Mouse (Mus musculus) retina, postnatal 1 day (tissue): ENCODE results near the gene Samsn1.

ENCODE experiments used
- DNase-seq: peaks from one replicate; pipeline ENCODE4 v3.0.0-alpha.2; 2012

The Samsn1 gene

DNA sequence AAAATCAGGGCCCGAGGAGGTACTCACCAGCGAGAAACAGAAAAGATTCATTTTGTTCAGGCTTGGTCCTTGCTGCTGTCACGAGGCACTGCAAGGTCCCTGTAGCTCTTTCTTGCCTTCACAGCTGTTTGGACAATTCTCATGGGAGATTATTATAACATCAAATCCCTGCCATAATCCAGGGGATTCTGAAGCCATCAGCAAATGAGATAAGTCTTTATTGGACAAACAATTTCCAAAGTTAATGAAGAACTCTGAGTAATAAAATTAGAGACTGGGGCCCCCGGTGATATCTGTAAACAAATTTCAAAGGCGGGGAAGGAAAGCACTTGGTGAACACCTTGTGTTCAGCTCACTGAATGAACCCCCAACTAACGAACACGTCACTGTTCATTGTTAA, at the start of gene Samsn1:
Gene Samsn1, minus strand, starts transcription at position 101 of the 400 bp plus-strand sequence.
- peak; percentile 48 for DNase-seq

DNA sequence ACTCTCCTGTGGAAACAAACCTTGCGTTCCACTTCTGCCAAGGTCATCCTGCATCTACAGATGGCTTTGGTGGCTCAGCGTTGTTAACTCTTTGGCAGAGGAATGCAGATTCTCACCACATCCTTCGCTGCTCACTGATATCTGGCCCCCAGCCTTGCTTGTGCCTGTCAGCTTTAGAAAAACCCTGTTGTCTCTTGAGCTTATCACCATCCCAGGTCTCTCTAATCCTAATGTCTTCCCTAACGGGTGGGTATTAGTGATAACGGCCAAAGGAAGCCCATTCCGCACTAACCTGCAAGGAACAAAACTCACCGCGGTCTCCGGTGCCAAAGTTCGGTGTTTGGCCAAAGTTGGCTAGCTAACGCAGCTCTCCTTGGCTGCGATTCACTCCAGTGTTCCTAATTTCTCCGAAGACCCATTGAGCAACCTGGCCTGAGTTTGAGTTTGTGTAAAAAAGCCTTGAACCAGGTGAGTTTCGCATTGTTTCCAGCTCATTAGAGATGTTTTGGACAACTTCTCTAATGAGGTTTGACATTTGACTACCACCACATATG, 44.1 kb upstream of the Samsn1 start:
- DNase-seq: no peak

DNA sequence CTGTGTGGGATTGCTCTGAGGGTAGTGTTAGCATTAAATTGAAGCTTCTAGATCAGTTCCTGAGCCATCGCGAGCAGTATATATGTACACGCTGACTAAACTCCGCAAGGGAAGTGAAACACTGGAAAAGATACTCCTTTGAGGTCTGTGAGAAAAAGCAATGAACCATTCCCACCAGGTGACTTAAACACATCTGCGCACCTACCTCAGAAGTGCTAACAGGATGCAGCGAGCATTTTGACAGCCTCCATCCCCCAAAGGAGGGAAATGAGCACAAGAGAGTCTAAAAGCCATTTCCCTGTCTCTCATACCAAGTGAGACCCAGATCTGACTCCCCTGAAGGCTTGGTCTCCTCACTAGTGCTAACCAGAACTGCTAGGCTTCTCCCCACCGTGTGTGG, 32.9 kb upstream of the Samsn1 start:
- DNase-seq: no peak

DNA sequence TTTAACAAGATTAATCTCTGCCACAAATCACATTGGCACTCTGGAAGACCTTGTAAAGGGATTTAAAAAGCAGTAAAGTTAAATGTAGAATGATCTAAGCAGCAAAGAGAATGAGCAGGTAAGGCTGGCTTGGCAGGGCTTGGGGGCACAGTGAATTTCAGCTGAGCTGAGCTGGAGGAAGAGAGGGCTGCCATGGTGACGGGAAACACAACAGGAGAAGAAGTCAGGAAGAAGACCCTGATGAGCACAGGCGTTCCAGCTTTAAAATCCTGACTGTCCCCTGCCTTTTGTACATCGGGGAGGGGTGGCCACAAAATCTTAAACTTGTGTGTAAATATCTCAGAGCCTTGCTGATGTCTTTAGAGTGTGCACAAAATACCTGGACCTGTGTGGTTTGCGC, 32.0 kb upstream of the Samsn1 start:
- no peak for DNase-seq

DNA sequence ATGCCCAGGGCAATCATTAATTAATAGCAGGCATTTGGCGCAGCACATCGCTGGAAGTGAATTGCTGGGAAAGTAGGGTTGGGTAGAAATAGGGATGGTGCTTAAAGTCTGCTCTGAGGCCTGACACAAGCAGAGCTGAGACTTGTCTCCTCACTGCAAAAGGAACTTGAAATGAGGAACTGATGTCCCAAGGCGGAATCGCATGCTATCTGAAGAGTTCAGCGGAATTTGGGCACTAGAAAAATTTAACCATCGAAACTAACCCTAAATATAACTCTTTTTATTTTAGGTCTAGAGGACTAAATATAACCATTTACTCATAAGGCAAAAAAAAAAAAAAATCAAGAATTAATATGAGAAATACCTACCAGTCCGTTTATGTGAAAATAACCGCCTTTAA, 31.5 kb upstream of the Samsn1 start:
- DNase-seq: no peak

DNA sequence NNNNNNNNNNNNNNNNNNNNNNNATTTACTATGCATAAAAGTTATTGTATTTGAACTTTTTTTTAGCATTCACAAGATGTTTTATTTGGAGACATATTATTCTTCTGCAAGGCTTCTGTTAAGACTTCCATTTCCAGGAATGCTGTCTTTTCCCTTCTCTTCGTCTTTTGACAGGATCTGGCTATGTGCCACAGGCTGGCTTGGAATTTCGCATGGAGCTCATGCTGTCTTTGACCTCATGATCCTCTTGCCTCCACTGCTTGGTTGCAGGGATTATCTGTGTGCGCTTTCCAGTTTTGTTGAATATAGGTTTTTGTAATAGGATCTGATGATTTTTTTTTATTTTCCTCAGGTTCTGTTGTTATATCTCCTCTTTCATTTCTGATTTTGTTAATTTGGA, 25.0 kb upstream of the Samsn1 start:
- no peak for DNase-seq

DNA sequence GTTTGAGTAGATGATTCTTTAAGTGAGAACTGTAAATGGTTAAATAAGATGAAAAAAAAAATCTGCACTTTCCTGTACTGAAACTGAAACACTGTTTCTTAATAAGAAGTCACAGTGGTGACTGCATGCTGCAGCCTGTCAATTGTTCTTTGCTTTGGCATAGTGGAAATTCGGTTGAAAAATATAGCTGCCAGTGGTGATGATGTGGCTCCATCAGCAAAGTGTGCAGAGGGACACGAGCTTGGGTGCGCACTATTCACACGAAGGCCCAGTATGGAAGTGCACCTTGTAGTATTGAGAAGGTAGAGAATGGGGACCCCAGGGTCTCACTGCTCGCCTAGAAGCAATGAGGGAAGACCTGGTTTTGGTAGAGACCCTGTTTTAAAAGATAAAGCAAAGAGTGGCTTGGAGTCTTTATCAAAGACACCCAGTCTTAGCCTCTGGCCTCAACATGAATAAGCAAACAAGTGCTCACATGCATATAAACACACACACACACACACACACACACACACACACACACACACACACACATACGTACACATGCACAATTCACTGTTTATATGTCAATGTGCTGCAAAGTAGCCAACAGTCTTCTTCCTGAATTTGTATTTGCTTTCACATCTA, 18.4 kb upstream of the Samsn1 start:
- DNase-seq: no peak

DNA sequence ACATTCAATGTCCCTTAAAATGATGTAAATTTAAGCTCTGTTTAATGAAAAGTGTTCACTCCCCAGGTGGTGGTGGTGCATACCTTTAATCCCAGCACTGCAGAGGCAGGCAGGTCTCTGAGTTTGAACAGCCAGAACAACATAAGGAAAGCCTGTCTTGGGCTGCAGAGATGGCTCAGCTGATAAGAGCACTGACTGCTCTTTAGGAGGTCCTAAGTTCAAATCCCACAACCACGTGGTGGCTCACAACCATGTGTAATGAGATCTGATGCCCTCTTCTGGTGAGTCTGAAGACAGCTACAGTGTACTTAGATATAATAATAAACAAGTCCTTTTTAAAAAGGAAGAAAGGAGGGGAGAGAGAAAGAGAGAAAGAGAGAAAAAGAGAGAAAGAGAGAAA, 2.9 kb downstream of the Samsn1 start:
- DNase-seq: no peak

DNA sequence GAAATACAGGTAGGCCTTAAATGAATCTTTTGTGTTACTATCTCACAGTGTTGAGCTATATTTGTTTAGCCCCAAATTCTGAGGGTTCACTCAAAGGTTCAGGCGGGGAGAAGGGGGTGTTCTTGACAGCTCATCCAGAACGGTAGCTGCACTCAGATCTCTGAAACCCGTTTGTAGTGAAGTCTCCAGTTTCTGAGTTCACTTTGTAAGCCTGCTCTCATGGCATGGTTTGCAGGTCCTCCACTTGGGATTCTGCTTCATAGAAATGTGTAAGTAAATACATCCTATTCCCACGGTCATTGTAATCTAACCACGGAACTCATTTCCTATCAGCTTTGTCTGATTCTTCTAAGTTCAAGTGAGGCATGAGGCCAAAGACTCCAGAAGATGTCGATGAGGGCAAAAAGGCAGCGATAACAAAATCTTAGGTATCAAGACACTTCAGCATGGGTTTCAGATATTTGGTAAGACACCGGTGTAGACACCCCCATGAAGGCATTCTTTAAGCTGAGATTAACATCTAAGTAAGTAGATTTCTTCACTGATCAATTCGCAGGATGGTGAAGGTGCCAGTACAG, 18.2 kb downstream of the Samsn1 start:
- no peak for DNase-seq

DNA sequence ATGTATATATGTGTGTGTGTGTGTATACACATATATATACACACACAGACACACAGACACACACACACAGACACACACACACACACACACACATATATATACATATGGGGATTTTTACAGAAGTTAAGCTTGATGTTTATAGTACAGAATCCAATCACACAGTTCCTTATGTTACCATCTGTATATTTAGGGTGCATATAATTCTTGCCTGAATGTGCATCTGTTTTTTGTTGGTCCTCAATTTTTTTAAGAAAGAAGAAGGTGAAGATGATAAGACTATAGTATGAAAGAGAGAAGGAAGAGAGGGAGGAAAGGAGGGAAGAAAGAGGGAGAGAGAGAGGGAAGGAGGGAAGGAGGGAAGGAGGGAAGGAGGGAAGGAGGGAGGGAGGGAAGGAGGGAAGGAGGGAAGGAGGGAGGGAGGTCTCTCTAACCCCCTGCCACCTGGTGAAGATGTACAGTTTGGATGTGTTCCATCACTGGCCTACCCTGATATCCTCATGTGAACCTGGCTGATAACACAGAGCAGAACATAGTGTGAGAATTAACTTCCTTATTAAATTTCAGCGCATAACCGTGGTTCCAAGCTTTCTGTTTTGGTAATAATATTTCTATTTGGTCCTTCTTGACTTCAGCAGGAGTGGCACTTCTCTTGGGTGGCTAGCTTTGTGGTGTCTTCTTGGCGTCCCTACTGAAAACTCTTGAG, 19.1 kb downstream of the Samsn1 start:
- DNase-seq: no peak

DNA sequence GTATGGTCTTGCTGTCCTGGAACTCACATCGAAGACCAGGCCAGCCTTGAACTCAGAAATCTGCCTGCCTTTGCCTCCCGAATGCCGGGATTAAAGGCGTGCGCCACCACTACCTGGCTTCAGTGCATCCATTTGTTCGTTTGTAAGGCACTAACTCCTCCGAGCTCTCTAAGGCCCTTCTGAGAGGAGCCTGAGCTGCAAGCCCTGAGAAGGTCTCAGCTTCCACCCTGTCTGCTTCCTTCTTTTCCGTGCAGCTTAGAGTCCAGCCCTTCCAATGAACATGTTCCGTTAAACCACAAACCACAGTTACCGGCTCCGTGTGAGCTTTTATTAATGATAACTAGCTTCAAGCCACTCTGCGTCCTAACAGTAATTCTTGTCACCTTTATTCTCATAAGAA, 19.8 kb downstream of the Samsn1 start:
- DNase-seq: no peak

DNA sequence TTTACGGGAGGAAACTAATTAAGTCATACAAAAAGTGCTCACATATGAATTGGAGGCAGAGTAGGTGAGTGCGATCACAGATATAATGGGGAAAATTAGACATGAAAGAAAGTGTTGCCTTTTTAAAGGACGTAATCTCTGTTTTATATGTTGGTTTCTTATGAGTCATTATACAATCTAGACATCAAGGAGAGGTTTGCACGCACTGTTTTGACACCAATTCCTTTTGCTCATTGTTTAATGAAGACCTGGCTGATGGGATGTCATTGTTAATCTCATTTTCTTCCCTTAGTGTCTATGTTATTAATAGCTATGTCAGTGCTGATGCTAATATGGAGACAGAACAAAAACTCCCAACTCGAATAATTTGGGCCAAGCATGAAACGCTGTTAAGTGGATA, 20.3 kb downstream of the Samsn1 start:
- peak; percentile 19 for DNase-seq

DNA sequence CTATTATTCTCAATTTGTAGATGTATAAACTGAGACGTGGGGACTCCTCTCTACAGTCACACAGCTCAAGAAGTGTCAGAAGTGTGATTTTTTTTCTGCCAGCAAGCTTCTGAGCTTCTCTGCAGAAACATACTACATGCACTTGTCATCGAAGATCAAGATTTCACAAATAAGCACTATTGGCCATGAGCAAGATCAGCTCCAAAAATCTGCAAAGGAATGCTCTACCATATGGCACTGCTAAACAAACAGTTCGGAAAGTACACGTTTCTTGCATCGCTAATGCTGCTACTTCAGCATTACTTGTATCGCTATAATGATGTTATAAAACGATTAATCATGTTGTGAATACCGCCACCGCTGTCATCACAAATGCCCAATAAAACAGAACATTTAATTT, 22.0 kb downstream of the Samsn1 start:
- DNase-seq: no peak

DNA sequence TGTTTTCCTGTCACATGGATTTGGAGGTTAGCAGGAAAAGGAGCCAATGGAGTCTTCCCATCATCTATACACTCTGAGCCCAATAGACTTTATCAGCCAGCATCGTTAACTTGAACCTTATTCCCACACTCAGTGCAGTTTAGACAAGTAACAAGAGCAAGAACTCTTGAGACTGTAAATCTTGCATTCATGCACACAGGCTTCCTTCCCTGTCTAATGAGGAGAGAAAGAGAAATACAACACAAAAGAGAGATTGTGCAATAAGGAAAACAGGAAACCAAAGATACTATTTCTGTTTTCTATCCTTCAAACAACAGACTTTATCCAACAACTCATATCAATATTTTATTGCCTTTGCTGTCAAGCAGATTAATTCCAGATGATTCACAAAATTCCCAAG, 31.9 kb downstream of the Samsn1 start:
- no peak for DNase-seq

DNA sequence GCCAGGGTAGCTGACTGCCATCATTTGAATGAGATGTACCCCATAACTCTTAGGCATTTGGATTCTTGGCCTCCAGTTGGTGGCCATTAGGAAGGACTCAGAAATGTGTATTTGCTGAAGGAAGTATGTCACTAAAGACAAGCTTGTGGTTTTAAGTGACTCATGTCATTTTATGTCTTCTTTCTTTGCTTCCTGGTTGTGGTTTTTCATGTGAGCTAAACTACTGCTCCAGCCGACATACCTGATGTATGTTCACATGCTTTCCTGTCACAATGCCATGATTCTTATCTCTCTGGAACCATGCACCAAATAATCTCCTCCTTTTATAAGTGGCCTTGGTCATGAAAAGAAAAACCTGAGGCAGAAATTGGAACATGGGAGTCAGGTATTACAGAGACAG, 38.2 kb downstream of the Samsn1 start:
- no peak for DNase-seq

DNA sequence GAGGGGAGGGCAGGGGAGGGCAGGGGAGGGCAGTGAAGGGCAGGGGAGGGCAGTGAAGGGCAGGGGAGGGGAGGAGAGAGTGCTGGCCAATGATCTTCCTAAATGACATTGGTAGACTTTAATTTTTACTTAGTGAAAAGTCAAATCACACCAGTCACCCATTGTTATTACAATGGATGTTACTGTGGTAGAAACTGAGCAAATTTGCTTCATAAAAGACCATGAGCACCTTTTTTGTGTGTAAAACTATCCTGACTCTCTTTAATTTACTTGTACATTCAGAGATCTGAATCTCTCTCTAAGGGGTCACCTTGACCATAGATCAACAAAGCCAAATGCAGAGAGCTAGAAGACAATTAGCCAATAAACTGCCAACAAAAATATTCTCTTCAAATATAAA, 42.7 kb downstream of the Samsn1 start:
- DNase-seq: no peak

DNA sequence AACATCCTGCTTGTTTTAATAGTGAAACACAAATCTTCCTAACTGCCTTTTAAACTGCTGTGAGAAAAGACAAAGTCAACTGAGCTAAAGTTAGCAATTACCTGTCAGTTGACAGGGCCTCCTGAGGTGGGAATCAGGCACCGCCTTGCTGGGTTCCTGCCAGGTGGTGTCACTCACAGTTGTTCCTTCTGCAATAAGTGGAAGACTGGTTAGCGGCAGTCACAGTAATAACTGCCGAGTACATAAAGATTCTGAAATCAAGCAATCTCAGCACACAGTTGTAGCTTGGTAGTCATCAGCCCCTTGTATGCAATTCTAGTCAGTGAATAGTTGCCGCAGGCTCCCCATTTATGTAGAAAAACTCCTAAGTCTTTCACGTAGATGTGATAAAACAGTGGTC, 44.3 kb downstream of the Samsn1 start:
- no peak for DNase-seq

DNA sequence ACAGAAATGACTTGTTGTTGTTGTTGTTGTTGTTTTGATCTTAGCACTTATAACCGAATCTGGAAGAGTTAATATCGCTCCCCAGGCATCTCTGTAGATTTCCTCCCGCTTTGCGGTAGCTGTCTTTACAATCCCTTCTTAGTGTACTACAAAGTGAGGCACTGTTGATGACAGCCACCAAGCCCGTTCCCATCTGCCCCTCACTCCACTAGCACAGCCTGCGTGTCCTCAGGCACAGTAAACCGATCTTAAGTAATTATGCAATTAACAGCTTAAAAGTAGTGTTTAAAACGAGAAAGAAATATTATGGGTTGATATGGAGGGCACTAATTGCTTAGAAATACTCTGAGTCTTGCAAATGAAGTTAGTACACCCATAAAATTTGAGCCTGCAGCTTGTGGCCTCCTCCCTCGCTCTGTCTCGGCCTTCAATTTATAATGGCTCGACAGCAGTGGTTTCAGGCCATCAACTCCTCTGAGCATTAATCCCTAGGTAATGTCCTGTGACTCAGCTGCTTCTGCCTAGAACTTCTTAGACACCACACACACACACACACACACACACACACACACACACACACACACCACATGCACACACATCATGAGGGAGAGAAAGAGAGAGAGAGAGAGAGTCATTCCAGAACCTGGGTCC, 46.3 kb downstream of the Samsn1 start:
- peak; percentile 52 for DNase-seq

DNA sequence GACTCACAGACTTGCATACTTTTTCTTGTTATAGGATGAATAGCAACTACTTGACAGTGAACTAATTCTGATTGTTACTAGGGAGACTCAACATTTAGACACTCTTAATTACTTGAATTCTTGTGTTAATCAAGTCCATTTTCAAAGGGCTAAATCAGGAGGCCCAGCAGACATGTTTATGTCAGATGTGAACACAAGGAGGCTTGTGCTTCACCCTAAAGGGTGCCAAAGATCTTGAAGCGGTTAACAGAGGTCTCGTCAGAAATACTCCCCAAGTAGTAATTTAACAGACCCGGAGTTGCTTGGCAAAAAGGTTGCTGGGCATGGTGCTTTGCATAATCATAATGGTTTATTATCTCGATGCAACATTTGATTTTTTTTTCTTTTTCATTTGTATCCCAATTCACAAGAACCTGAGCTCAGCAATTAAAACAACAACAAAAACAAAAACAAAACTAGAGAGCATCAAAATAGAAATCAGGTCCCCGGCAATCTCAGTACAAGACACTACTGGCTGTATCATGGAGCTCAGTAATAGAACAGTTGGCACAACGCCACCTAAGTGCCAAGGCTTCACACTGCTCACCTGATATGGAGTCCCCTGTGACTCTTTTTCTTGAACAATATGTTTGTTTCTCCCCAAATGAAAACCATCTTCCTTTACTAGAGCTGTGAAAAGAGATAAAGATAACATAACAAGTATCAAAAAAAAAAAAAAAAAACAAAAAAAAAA, 51.6 kb downstream of the Samsn1 start:
- no peak for DNase-seq

DNA sequence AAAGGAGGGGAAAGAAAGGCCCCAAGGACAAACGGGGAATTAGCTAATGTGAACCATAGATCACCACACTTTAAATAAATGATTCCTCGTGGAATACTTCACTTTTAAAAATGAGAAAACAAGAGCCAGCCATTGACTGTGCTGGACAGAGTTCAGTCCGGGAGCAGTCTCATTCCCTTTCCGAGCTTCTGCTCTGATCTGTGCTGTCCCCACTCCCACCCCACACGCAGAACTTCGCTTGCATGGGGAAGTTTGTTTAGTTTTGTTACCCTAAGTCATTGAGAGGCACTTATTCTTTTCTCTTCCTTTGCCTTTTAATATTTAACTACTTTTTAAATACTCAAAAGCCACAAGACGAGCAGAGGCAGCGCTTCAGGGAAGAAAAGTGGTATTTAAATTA, 60.1 kb downstream of the Samsn1 start:
- DNase-seq: no peak

DNA sequence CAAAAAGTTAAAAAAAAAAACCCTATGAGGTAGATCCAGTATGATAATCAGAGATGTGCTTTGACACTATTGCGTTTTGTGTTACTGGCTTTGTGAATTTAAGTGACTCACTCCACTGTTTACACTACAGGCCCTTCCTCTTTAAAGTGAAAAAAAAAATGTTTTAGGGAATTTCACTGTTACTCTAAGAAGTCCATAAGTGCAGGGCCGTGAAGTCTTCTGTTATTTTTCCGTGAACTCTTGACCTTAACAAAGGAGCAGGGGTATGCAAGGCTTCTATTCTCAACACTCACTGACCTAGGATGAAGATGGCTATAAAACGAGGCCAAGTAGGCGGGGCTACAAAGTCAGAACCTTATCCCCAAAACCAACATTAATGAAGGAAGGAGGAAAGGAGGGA, 60.6 kb downstream of the Samsn1 start:
- DNase-seq: no peak

DNA sequence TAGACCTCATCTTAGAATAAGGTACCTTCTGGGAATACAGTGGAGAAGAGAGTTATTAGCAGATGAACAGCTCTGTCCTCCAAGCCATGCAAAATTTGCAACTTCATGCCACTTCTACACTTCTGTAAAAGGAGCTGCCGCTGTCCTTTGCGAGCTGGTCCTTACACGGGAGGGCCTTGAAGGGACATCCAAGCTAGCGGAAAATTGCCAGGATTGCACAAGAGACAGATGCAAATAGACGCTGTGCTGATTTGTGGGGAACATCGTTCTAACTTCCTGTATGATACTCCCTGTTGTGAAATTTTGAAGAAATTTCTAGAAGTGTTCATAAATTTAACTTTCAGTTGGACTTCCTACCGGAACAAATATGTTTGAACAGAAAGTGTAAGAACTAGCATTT, 61.0 kb downstream of the Samsn1 start:
- DNase-seq: no peak

DNA sequence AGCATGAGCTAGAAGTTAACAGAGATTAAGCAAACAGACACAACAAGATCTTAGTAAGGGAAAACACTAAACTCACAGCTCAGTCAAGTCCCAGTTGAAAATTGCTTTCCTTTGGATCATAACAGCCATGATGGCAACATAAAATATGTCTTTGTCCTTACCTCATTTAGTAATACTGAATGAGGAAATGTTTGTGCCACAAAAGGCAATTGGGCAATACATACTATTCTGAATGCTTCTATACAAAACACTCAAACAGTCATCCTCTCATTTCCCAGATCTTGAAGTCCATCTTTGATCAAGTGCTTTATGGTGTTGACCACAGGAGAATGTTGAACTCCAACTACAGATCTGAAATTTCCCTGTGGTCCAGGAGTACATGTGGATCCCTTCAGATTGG, 88.7 kb downstream of the Samsn1 start:
- DNase-seq: no peak
